Mouse (Mus musculus): ENCODE data around the gene Irf5.

- no peak for TF ChIP-seq CTCF (IDR thresholded peaks at IDR 0.05; ENCODE audit: low read depth)
- TF ChIP-seq EP300 (IDR thresholded peaks at IDR 0.05; ENCODE audit: low read depth) = no peak
Observed at GRCm38 (mm10) chr6:29507447-29508309, 18.7 kb upstream of the Irf5 start, which contains the start of gene Kcp.
